In the genomic region with DNA sequence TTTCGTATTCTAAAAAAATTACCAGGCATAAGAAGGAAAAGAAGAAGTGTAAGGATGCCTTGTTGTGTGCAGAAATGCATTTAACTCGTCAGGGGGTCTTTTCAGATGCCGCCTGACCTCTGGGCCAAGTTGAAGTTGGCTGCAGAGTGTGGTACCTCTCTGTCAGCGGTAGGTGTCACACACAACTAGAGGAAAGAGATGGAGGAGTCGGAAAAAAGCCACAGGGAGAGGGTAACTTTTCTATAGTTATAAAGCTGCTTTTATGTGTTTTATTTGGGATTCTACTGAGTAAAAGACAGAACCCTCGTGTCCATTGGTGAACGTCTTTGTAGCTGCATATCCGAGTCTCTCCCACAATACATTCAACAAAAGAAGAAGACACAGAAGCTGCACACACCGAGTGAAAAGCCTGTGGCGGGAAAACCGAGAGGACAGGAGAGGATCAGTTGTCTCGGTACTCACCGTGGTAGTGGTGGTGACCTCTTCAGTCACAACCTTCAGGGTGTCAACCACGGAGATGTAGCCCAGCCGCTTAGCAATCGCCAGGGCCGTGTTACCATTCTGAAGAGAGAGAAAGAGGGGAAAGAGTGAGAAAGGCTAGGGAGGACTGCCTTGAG, we compare ENCODE assay signal across 8 mouse cellular contexts.
DNase-seq lines count a peak whose midpoint lies in the region; ATAC-seq and TF ChIP-seq lines count a peak whose summit lies in the region.

No protein-coding gene starts in this region.

- no peak for DNase-seq in lung, postnatal 0 days (ENCODE audit: low spot score)
- no peak for DNase-seq in lung, postnatal 25 days (ENCODE audit: low spot score)
- peak; percentile 45 for DNase-seq in limb, embryonic 14.5 days (ENCODE audit: low spot score)
- DNase-seq in cerebellum, adult 8-10 months: no peak
- DNase-seq in kidney, postnatal 14 days: no peak

- peak overlapping the region; percentile 43 for H3K4me2 ChIP-seq in lung, postnatal 0 days (replicated peaks; ENCODE audit: low read depth, low read length)
- H3K4me2 ChIP-seq in forebrain, embryonic 12.5 days: peak overlapping the region; percentile 58
- peak overlapping the region; percentile 56 for H3K4me2 ChIP-seq in limb, embryonic 14.5 days (replicated peaks; ENCODE audit: low read depth, low read length, severe bottlenecking)
- H3K4me2 ChIP-seq in stomach, embryonic 16.5 days (ENCODE audit: low read depth, low read length): peak overlapping the region; percentile 50

- H3K9me3 ChIP-seq in lung, postnatal 0 days (ENCODE audit: low read length): no peaks in the 10 kb centered on the region
- no peaks in the 10 kb centered on the region for H3K9me3 ChIP-seq in forebrain, embryonic 12.5 days
- H3K9me3 ChIP-seq in limb, embryonic 14.5 days (ENCODE audit: control insufficient read depth, low read length): no peaks in the 10 kb centered on the region
- no peaks in the 10 kb centered on the region for H3K9me3 ChIP-seq in stomach, embryonic 16.5 days (replicated peaks; ENCODE audit: control insufficient read depth, low read length)

- H3K4me1 ChIP-seq in lung, postnatal 0 days (ENCODE audit: insufficient read depth, low read depth, low read length): no peaks in the 10 kb centered on the region
- H3K4me1 ChIP-seq in forebrain, embryonic 12.5 days: peaks cover 47% of the 10 kb centered on the region
- peaks cover 13% of the 10 kb centered on the region; the same call in 1 of the 2 replicates for H3K4me1 ChIP-seq in limb, embryonic 14.5 days (ENCODE audit: control insufficient read depth, insufficient read depth, low read length)
- peaks cover 17% of the 10 kb centered on the region for H3K4me1 ChIP-seq in stomach, embryonic 16.5 days (ENCODE audit: control insufficient read depth, insufficient read depth, low read length)

- no peak overlapping the region for H3K27ac ChIP-seq in lung, postnatal 0 days (ENCODE audit: low read length)
- peak overlapping the region; percentile 94 for H3K27ac ChIP-seq in forebrain, embryonic 12.5 days
- peak overlapping the region; percentile 76 for H3K27ac ChIP-seq in limb, embryonic 14.5 days (replicated peaks; ENCODE audit: low read depth, low read length)
- H3K27ac ChIP-seq in stomach, embryonic 16.5 days (ENCODE audit: low read length): peak overlapping the region; percentile 94

- TF ChIP-seq CTCF in lung, postnatal 0 days (IDR thresholded peaks at IDR 0.05): peak; percentile 45

- no peak for TF ChIP-seq EP300 in lung, postnatal 0 days (IDR thresholded peaks at IDR 0.05)

- no peak for TF ChIP-seq POLR2A in limb, embryonic 14.5 days (IDR thresholded peaks at IDR 0.05; ENCODE audit: borderline replicate concordance, extremely low read depth, insufficient read depth, insufficient read length)

- H3K4me3 ChIP-seq in lung, postnatal 0 days (ENCODE audit: low read depth, low read length): 0 out of 2 replicates have a peak overlapping the region, but pooled peaks have one; percentile 17
- H3K4me3 ChIP-seq in forebrain, embryonic 12.5 days (replicated peaks): peak overlapping the region; percentile 38
- H3K4me3 ChIP-seq in limb, embryonic 14.5 days (replicated peaks; ENCODE audit: low read length): peak overlapping the region; percentile 29
- H3K4me3 ChIP-seq in stomach, embryonic 16.5 days (replicated peaks; ENCODE audit: low read length): peak overlapping the region; percentile 44

- WGBS in lung, postnatal 0 days: 22% methylated on average over 17 of the region's 17 CpGs
- WGBS in forebrain, embryonic 12.5 days: 2% methylated on average over 17 of the region's 17 CpGs
- 9% methylated on average over 17 of the region's 17 CpGs for WGBS in limb, embryonic 14.5 days
- 19% methylated on average over 17 of the region's 17 CpGs for WGBS in stomach, embryonic 16.5 days

- no peaks in the 10 kb centered on the region for H3K36me3 ChIP-seq in lung, postnatal 0 days (ENCODE audit: insufficient read depth, low read length)
- no peaks in the 10 kb centered on the region; the same call in 1 of the 2 replicates for H3K36me3 ChIP-seq in forebrain, embryonic 12.5 days (replicated peaks)
- H3K36me3 ChIP-seq in limb, embryonic 14.5 days (ENCODE audit: control insufficient read depth, insufficient read depth, low read length): no peaks in the 10 kb centered on the region; the same call in 1 of the 2 replicates
- no peaks in the 10 kb centered on the region for H3K36me3 ChIP-seq in stomach, embryonic 16.5 days (ENCODE audit: control insufficient read depth, insufficient read depth, low read length)

- ATAC-seq in lung, postnatal 0 days: no peak
- peak; percentile 25; the same call in 1 of the 2 replicates for ATAC-seq in forebrain, embryonic 12.5 days (ENCODE audit: low FRiP score)
- peak; percentile 53; the same call in 1 of the 2 replicates for ATAC-seq in limb, embryonic 14.5 days (ENCODE audit: low FRiP score, low read depth)
- ATAC-seq in stomach, embryonic 16.5 days (ENCODE audit: insufficient read depth, low FRiP score): no peak
- no peak for ATAC-seq in activated CD4-positive, CD25-positive, alpha-beta regulatory T cell, adult 4 months

- H3K27me3 ChIP-seq in lung, postnatal 0 days (replicated peaks; ENCODE audit: insufficient read depth, low read length): no peaks in the 10 kb centered on the region
- no peaks in the 10 kb centered on the region for H3K27me3 ChIP-seq in forebrain, embryonic 12.5 days
- H3K27me3 ChIP-seq in limb, embryonic 14.5 days (ENCODE audit: control insufficient read depth, insufficient read depth, low read length): no peaks in the 10 kb centered on the region
- H3K27me3 ChIP-seq in stomach, embryonic 16.5 days (ENCODE audit: control insufficient read depth, insufficient read depth, low read length): no peaks in the 10 kb centered on the region

- H3K9ac ChIP-seq in lung, postnatal 0 days (replicated peaks; ENCODE audit: low read depth): no peak overlapping the region
- H3K9ac ChIP-seq in forebrain, embryonic 12.5 days: peak overlapping the region; percentile 51
- peak overlapping the region; percentile 50 for H3K9ac ChIP-seq in limb, embryonic 14.5 days (ENCODE audit: low read depth, low read length, severe bottlenecking)
- H3K9ac ChIP-seq in stomach, embryonic 16.5 days (ENCODE audit: low read length): peak overlapping the region; percentile 65

Comparison
In these comparisons a context has a peak if more than half of its experiments do, and no peak if none do; other contexts are left out.
1. ATAC-seq: peak in forebrain, embryonic 12.5 days (single experiment) and limb, embryonic 14.5 days (single experiment); none in lung, postnatal 0 days (single experiment), stomach, embryonic 16.5 days (single experiment) and activated CD4-positive, CD25-positive, alpha-beta regulatory T cell, adult 4 months (single experiment).
2. Peak in every context shown above with its lines, with median percentiles within 50 percentile points of each other: H3K4me2 ChIP-seq and H3K4me3 ChIP-seq.